Mouse (Mus musculus) megakaryocyte, embryonic 14.5 days (primary cell): ENCODE data around the gene Defb11.

Experiments
- FLI1 ChIP-seq: IDR thresholded peaks from 2 replicates; pipeline ENCODE4 v1.6.1; 2012; ENCODE audit warnings: low read length, inconsistent platforms, mixed read lengths
- GATA1 ChIP-seq: IDR thresholded peaks from 3 replicates; pipeline ENCODE4 v1.6.1; 2012; ENCODE audit warnings: mixed read lengths, low read length, inconsistent platforms, borderline replicate concordance

DNA sequence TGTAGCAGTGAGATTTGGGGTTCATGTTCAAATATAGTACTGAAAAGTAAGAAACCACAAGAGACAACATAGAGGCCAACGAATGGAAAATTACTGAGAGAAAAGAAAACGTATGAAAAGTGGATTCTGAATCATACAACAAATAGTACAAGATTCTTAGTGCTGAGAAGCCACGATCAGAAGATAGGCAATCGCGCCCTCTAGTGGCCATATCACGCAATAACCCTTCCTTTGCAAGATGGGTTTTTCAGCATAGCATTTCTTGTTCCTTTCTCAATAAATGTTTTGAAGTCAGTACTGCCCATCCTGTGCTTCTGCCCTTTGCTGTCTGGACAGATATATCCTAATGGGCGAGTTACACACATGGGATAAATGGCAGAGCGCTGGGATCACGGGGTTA is 49.1 kb upstream of the Defb11 start:
- TF ChIP-seq GATA1, result no peak
- TF ChIP-seq FLI1, result no peak
